Mouse (Mus musculus) small intestine, adult 2 months (tissue): ENCODE measurements around the gene Leprot.

ENCODE experiments used
- CTCF ChIP-seq: fragments of 200-500 bp; IDR thresholded peaks from 2 replicates; pipeline ENCODE4 v1.5.1; 2012; ENCODE audit warnings: low read depth, mild to moderate bottlenecking, control low read depth, inconsistent platforms, low read length, moderate library complexity, mixed read lengths; ENCODE audit not compliant: insufficient replicate concordance, insufficient read length; ENCODE audit errors: extremely low read depth
- POLR2A ChIP-seq: fragments of 200-500 bp; IDR thresholded peaks from 2 replicates; pipeline ENCODE4 v1.6.1; 2012; ENCODE audit warnings: low read depth, mild to moderate bottlenecking, control low read depth, inconsistent platforms, low read length, moderate library complexity

DNA sequence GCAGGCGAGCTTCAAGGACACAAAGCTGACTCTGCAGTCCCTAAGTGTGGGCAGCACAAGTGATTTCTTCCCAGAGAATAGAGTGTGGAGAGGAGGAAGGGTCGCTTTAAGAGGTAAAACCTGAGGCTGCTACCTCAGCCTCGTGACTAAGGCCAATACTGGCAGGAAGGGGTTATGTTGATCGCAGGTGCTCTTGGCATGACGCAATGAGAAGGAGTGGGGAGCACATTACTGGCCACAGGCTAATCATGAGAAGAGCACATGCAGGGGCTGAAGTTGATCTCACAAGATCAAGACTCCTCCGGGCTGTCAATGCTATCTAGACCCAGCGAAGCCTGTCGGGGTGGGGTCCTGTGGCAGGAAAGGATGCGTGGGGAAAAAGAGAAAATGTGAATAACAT is 57.8 kb downstream of the Leprot start:
- TF ChIP-seq POLR2A (no peak), CTCF (no peak)
